Mouse (Mus musculus): ENCODE measurements around the gene Arhgef25.

DNA sequence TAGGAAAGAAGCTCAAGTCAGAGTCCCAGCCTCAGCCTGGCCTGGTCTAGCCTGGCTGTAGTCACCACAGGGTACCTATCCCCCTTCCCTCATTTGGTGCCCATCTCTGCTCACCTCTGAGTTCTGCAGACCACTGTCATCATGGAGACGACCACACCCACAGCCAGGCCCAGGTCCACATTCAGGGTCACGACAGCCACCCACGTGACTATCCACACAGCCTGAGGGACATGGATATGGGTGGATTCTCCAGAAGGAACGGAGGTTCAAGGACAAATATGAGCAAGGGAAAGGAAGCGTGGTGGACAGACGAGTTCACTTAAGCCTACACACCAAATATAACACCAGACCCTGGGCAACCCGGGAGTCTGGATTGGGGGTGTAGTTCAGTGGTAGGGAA, 15.7 kb downstream of the Arhgef25 start:
- no peak for TF ChIP-seq CTCF (IDR thresholded peaks at IDR 0.05; ENCODE audit: control insufficient read depth, insufficient read depth, low read length)
- TF ChIP-seq POLR2A (IDR thresholded peaks at IDR 0.05; ENCODE audit: borderline replicate concordance, control insufficient read depth, low read depth, low read length), result no peak

Data from bone marrow, adult 2 months (tissue).